Mouse (Mus musculus): ENCODE measurements around the gene Gm6685. TPM values are rescaled to one million over a fixed set of nuclear protein-coding genes. Genes with fewer than 3 reads are reported as not detected.

Gm6685 gene
- total and polyA plus RNA-seq, 3 experiments: 0.38 to 0.67 TPM; not detected in 1

DNA sequence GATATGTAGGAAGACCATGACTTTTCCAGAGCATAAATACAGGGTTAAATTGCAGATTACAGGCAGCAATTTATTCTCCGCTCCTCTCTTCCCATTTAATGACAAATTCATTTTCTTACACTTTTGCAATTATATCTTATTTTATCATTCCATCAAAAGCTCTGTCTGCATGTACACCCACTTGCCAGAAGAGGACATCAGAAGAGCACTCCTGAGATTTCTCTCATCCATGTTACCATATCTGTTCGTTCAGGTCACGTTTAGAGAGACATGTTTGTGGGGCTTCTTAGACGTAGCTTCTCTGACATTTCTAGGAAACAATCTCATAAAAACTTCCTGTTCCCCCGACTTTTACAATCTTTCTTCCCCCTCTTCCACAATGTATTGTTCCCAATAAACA, 2.2 kb upstream of the Gm6685 start:
- no peak for DNase-seq (ENCODE audit: extremely low read depth)
- Histone ChIP-seq H3K9me3 (replicated peaks; ENCODE audit: low read length) (no peaks in the 10 kb centered on the region), H3K36me3 (replicated peaks in 1 of 2; ENCODE audit: control insufficient read depth in 1 of 2, insufficient read depth in 1 of 2, low read length in 1 of 2) (no peaks in the 10 kb centered on the region), H3K79me2 (replicated peaks; ENCODE audit: control insufficient read depth, extremely low read depth, insufficient read depth, poor library complexity, severe bottlenecking) (no peaks in the 10 kb centered on the region), H3K27me3 (replicated peaks) (no peaks in the 10 kb centered on the region), H3K9ac (ENCODE audit: insufficient read depth, low read depth) (no peak overlapping the region), H3K4me3 (replicated peaks in 1 of 3; ENCODE audit: low read depth in 2 of 3, low read length in 2 of 3, poor library complexity in 1 of 3) (no peak overlapping the region), H3K4me1 (ENCODE audit: control insufficient read depth in 1 of 2, insufficient read depth in 2 of 2) (no peaks in the 10 kb centered on the region), H3K27ac (ENCODE audit: insufficient read depth, low read depth) (no peak overlapping the region), H3K4me2 (ENCODE audit: insufficient read depth, low read depth, poor library complexity, severe bottlenecking) (no peak overlapping the region)
- in situ Hi-C loops (cut with MboI; ENCODE audit: low pct_ligation_motif_present, low pct_unique_long_range_greater_than_20kb, low sequenced_read_pairs) (no loop called here), dilution Hi-C loops (cut with MboI; ENCODE audit: extremely low pct_ligation_motif_present, extremely low pct_unique_long_range_greater_than_20kb, low sequenced_read_pairs) (no loop called here)
- no peak for TF ChIP-seq RAD21 (IDR thresholded peaks at IDR 0.05; ENCODE audit: low read depth, low read length)
- TF ChIP-seq MXI1 (IDR thresholded peaks at IDR 0.05; ENCODE audit: low read depth, low read length): no peak
- TF ChIP-seq ZNF384 (IDR thresholded peaks at IDR 0.05; ENCODE audit: low read depth, low read length): no peak
- no peak for TF ChIP-seq MAZ (IDR thresholded peaks at IDR 0.05; ENCODE audit: low read depth, low read length)
- TF ChIP-seq MAFK (IDR thresholded peaks at IDR 0.05; ENCODE audit: insufficient replicate concordance, low read length): no peak
- TF ChIP-seq KAT2A (IDR thresholded peaks at IDR 0.05; ENCODE audit: insufficient replicate concordance, low read length): no peak
- TF ChIP-seq MEF2A (IDR thresholded peaks at IDR 0.05; ENCODE audit: borderline replicate concordance, low read depth, low read length): no peak
- no peak for TF ChIP-seq NELFE (IDR thresholded peaks at IDR 0.05; ENCODE audit: low read depth, low read length)
- TF ChIP-seq ZMIZ1 (IDR thresholded peaks at IDR 0.05; ENCODE audit: low read depth, low read length): no peak
- TF ChIP-seq PAX5 (IDR thresholded peaks at IDR 0.05; ENCODE audit: low read length): no peak
- no peak for TF ChIP-seq ETS1 (conservative IDR thresholded peaks at IDR 0.05; ENCODE audit: low read depth, low read length)
- no peak for TF ChIP-seq ZKSCAN1 (IDR thresholded peaks at IDR 0.05; ENCODE audit: borderline replicate concordance, low read depth, low read length)
- TF ChIP-seq JUND (conservative IDR thresholded peaks at IDR 0.05; ENCODE audit: low read depth, low read length): no peak
- TF ChIP-seq JUN (IDR thresholded peaks at IDR 0.05; ENCODE audit: insufficient read depth, low read depth, low read length): no peak
- no peak for TF ChIP-seq IRF4 (IDR thresholded peaks at IDR 0.05; ENCODE audit: low read depth, low read length)
- TF ChIP-seq TCF12 (IDR thresholded peaks at IDR 0.05; ENCODE audit: low read depth, low read length): no peak
- no peak for TF ChIP-seq HCFC1 (IDR thresholded peaks at IDR 0.05; ENCODE audit: low read depth, low read length)
- no peak for TF ChIP-seq MAX (IDR thresholded peaks at IDR 0.05; ENCODE audit: low read length)
- TF ChIP-seq EP300 (IDR thresholded peaks at IDR 0.05; ENCODE audit: low read length): no peak

DNA sequence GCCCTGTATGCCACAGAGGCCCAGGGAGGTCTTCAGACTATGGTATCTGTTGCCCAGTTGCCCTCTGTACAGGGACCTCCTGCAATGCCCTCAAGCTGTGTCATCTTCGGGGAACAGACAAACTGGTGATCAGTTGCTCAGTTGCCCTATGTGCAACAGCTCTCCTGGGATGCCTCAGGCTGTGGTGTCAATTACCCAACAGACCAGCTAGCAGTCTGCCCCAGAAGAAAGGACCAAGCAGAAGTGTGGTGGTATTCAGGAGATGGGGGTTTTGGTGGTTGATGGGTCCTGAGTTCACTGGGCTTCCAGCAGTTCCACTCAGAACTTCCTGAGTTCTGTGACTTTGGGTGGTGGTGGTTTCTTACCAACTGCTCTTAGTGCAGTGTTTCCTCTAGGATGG, 11.8 kb downstream of the Gm6685 start:
- Histone ChIP-seq H3K4me1 (ENCODE audit: control insufficient read depth in 1 of 2, insufficient read depth in 2 of 2) (peaks cover 0 to 10% of the 10 kb centered on the region in 2 experiments; a peak in 1 of 4 replicates), H3K9me3 (replicated peaks; ENCODE audit: low read length) (peaks cover 4% of the 10 kb centered on the region), H3K4me2 (ENCODE audit: insufficient read depth, low read depth, poor library complexity, severe bottlenecking) (no peak overlapping the region), H3K27ac (ENCODE audit: insufficient read depth, low read depth) (no peak overlapping the region), H3K36me3 (replicated peaks in 1 of 2; ENCODE audit: control insufficient read depth in 1 of 2, insufficient read depth in 1 of 2, low read length in 1 of 2) (no peaks in the 10 kb centered on the region), H3K9ac (ENCODE audit: insufficient read depth, low read depth) (no peak overlapping the region), H3K79me2 (replicated peaks; ENCODE audit: control insufficient read depth, extremely low read depth, insufficient read depth, poor library complexity, severe bottlenecking) (no peaks in the 10 kb centered on the region), H3K4me3 (replicated peaks in 1 of 3; ENCODE audit: low read depth in 2 of 3, low read length in 2 of 3, poor library complexity in 1 of 3) (no peak overlapping the region), H3K27me3 (replicated peaks) (no peaks in the 10 kb centered on the region)
- TF ChIP-seq E2F4 (IDR thresholded peaks at IDR 0.05; ENCODE audit: insufficient replicate concordance, low read depth, low read length) (no peak), ZC3H11A (IDR thresholded peaks at IDR 0.05; ENCODE audit: low read depth, low read length) (no peak), TCF12 (IDR thresholded peaks at IDR 0.05; ENCODE audit: low read depth, low read length) (no peak), MAX (IDR thresholded peaks at IDR 0.05; ENCODE audit: low read length) (no peak), ETS1 (conservative IDR thresholded peaks at IDR 0.05; ENCODE audit: low read depth, low read length) (no peak)
- in situ Hi-C loops (cut with MboI; ENCODE audit: low pct_ligation_motif_present, low pct_unique_long_range_greater_than_20kb, low sequenced_read_pairs): no loop called here
- no peak for DNase-seq (ENCODE audit: extremely low read depth)
- dilution Hi-C loops (cut with MboI; ENCODE audit: extremely low pct_ligation_motif_present, extremely low pct_unique_long_range_greater_than_20kb, low sequenced_read_pairs): no loop called here
